Comparison of ENCODE assay signal across 8 mouse cellular contexts in the genomic region with DNA sequence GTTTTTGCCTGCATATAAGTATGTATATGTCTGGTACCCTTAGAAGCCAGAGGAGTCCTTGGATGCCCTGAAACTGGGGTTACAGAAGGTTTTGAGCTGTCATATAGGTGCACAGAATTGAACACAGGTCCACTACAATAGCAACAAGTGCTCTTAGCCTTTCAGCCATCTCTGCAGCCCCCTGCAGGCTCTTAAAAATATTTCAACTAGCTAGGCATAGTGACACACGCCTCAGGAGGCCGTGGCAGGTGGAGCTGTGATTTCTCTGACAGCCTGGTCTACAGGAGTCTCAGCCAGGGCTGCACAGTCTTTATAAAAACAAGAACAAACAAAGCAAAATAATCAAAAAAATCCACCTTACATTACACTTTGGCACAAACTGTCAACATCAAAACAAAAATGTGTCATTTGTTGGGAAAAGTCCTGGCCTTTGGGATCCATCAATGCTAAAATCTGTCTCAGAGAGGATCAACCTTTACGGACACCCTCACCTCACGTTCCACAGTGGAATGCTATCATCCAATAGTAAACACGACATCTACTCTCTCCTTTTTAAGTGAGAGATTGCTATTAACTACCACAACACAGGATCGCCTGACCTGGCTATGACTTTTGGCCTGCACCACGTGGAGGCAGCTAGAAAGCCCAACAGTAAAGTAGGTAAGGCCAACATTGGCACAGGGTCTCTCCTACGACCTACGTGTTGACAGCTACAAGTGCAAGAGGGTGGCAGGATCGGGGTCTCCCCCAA. TPM values are rescaled to one million over a fixed set of nuclear protein-coding genes. Genes with fewer than 3 reads are reported as not detected.
A peak's percentile ranks its signal among the peaks of the same experiment; 100 is the strongest.
DNase-seq lines count a peak whose midpoint lies in the region; ATAC-seq lines count a peak whose summit lies in the region.

No protein-coding gene starts in this region.

- H3K4me3 ChIP-seq in heart, embryonic 10.5 days, result peak overlapping the region; percentile 77
- H3K4me3 ChIP-seq in ES-E14 (ENCODE audit: insufficient read depth in 1 of 2, low read depth in 1 of 2, low read length in 2 of 2, poor library complexity in 1 of 2, severe bottlenecking in 1 of 2), result peak overlapping the region; percentile 76 to 88
- peak overlapping the region; percentile 71 for H3K4me3 ChIP-seq in forebrain, embryonic 14.5 days (ENCODE audit: low read depth, low read length)
- peak overlapping the region; percentile 85 for H3K4me3 ChIP-seq in kidney, embryonic 16.5 days (ENCODE audit: low read length)
- peak overlapping the region; percentile 88 for H3K4me3 ChIP-seq in midbrain, embryonic 12.5 days

- H3K27ac ChIP-seq in heart, embryonic 10.5 days, result peak overlapping the region; percentile 87
- H3K27ac ChIP-seq in ES-E14 (ENCODE audit: insufficient read depth, low read depth, low read length, poor library complexity, severe bottlenecking), result no peak overlapping the region
- no peak overlapping the region for H3K27ac ChIP-seq in forebrain, embryonic 14.5 days (ENCODE audit: low read depth, low read length)
- peak overlapping the region; percentile 35 for H3K27ac ChIP-seq in kidney, embryonic 16.5 days (ENCODE audit: low read length)
- H3K27ac ChIP-seq in midbrain, embryonic 12.5 days (replicated peaks), result no peak overlapping the region

- H3K27me3 ChIP-seq in heart, embryonic 10.5 days (ENCODE audit: insufficient read depth, poor library complexity, severe bottlenecking), result no peaks in the 10 kb centered on the region
- no peaks in the 10 kb centered on the region for H3K27me3 ChIP-seq in forebrain, embryonic 14.5 days (replicated peaks; ENCODE audit: control insufficient read depth, insufficient read depth, low read length)
- no peaks in the 10 kb centered on the region for H3K27me3 ChIP-seq in kidney, embryonic 16.5 days (ENCODE audit: insufficient read depth, low read length)
- H3K27me3 ChIP-seq in midbrain, embryonic 12.5 days, result no peaks in the 10 kb centered on the region

- intact Hi-C loops in gastrocnemius, postnatal 14 days (cut with DNase I; ENCODE audit: low total_unique reads), result loop anchor here (5.0 kb wide), 1 partner anchor 37 kb away; no protein-coding TSS in a partner anchor

- no peak for DNase-seq in heart, embryonic 10.5 days (ENCODE audit: low spot score)
- DNase-seq in heart, adult 8-10 months (ENCODE audit: low spot score), result no peak
- DNase-seq in ES-E14 (ENCODE audit: low read depth, low spot score), result no peak
- peak; percentile 41 for DNase-seq in forebrain, embryonic 14.5 days (ENCODE audit: low spot score)
- no peak for DNase-seq in frontal cortex, postnatal 25 days (ENCODE audit: low spot score in 2 of 2)
- DNase-seq in gastrocnemius, postnatal 14 days, result no peak

- peaks cover 34% of the 10 kb centered on the region for H3K36me3 ChIP-seq in heart, embryonic 10.5 days
- peaks cover 20% of the 10 kb centered on the region for H3K36me3 ChIP-seq in ES-E14 (ENCODE audit: control insufficient read depth, insufficient read depth, low read length, poor library complexity, severe bottlenecking)
- peaks cover 24% of the 10 kb centered on the region for H3K36me3 ChIP-seq in forebrain, embryonic 14.5 days (ENCODE audit: control insufficient read depth, insufficient read depth, low read length)
- peaks cover 22% of the 10 kb centered on the region for H3K36me3 ChIP-seq in kidney, embryonic 16.5 days (ENCODE audit: insufficient read depth, low read length)
- H3K36me3 ChIP-seq in midbrain, embryonic 12.5 days, result peaks cover 25% of the 10 kb centered on the region

- peak overlapping the region; percentile 98 for H3K4me2 ChIP-seq in forebrain, embryonic 14.5 days (ENCODE audit: low read length)
- H3K4me2 ChIP-seq in kidney, embryonic 16.5 days (replicated peaks; ENCODE audit: low read depth, low read length), result peak overlapping the region; percentile 87
- H3K4me2 ChIP-seq in midbrain, embryonic 12.5 days (replicated peaks), result peak overlapping the region; percentile 97

- H3K9ac ChIP-seq in ES-E14 (ENCODE audit: insufficient read depth, low read depth, low read length, poor library complexity, severe bottlenecking), result peak overlapping the region; percentile 93
- peak overlapping the region; percentile 74 for H3K9ac ChIP-seq in forebrain, embryonic 14.5 days (ENCODE audit: low read length)
- peak overlapping the region; percentile 81 for H3K9ac ChIP-seq in kidney, embryonic 16.5 days (replicated peaks; ENCODE audit: low read length)
- H3K9ac ChIP-seq in midbrain, embryonic 12.5 days (replicated peaks), result peak overlapping the region; percentile 78

- ATAC-seq in forebrain, embryonic 14.5 days, result peak; percentile 29; the same call in 1 of the 2 replicates
- peak; percentile 47 for ATAC-seq in kidney, embryonic 16.5 days (ENCODE audit: low FRiP score, low TSS enrichment)
- 0 out of 2 replicates have a peak, but pooled peaks have one; percentile 11 for ATAC-seq in midbrain, embryonic 12.5 days (ENCODE audit: low FRiP score, low read depth)

- WGBS in heart, embryonic 10.5 days, result 3% methylated on average over 10 of the region's 10 CpGs
- WGBS in forebrain, embryonic 14.5 days, result 3% methylated on average over 10 of the region's 10 CpGs
- WGBS in kidney, embryonic 16.5 days, result 2% methylated on average over 10 of the region's 10 CpGs
- WGBS in midbrain, embryonic 12.5 days, result 5% methylated on average over 10 of the region's 10 CpGs

- in situ Hi-C loops in ES-E14 (cut with MboI; ENCODE audit: low sequenced_read_pairs in 2 of 2, unreplicated experiment in 2 of 2), result no loop called here

- H3K9me3 ChIP-seq in heart, embryonic 10.5 days, result no peaks in the 10 kb centered on the region
- no peaks in the 10 kb centered on the region for H3K9me3 ChIP-seq in ES-E14 (ENCODE audit: control insufficient read depth, insufficient read depth, low read depth, low read length)
- no peaks in the 10 kb centered on the region for H3K9me3 ChIP-seq in forebrain, embryonic 14.5 days (replicated peaks; ENCODE audit: control insufficient read depth, low read length)
- H3K9me3 ChIP-seq in kidney, embryonic 16.5 days (ENCODE audit: low read length), result no peaks in the 10 kb centered on the region
- H3K9me3 ChIP-seq in midbrain, embryonic 12.5 days, result no peaks in the 10 kb centered on the region

- H3K4me1 ChIP-seq in heart, embryonic 10.5 days, result peaks cover 29% of the 10 kb centered on the region
- peaks cover 2 to 3% of the 10 kb centered on the region in 2 experiments; a peak in 3 of 4 replicates for H3K4me1 ChIP-seq in ES-E14 (ENCODE audit: control insufficient read depth in 2 of 2, insufficient read depth in 2 of 2, low read length in 2 of 2, poor library complexity in 1 of 2)
- peaks cover 16% of the 10 kb centered on the region for H3K4me1 ChIP-seq in forebrain, embryonic 14.5 days (ENCODE audit: control insufficient read depth, insufficient read depth, low read length)
- peaks cover 23% of the 10 kb centered on the region for H3K4me1 ChIP-seq in kidney, embryonic 16.5 days (ENCODE audit: insufficient read depth, low read length)
- H3K4me1 ChIP-seq in midbrain, embryonic 12.5 days, result peaks cover 19% of the 10 kb centered on the region

RNA-seq across cellular contexts. Expression of a gene that starts 0.9 kb away (rescaled TPM):
- polyA plus RNA-seq in heart, embryonic 10.5 days (2016; fragmentation: Nextera tagmentation; extraction: Ambion mirVana), result 133 and 147 TPM in 2 replicates
- total RNA-seq in heart, adult 8-10 months (2022), result 10 to 100 TPM; 34.9 to 45.7 (median 40.8) TPM
- total RNA-seq in ES-E14 (2012; rRNA removed), result 169 and 267 TPM in 2 replicates
- 62.0 and 70.0 TPM in 2 replicates for polyA plus RNA-seq in forebrain, embryonic 14.5 days (2014; fragmentation: Nextera tagmentation; extraction: Ambion mirVana)
- polyA plus RNA-seq in kidney, embryonic 16.5 days (2015; fragmentation: Nextera tagmentation; extraction: Ambion mirVana), result 138 and 142 TPM in 2 replicates
- 87.1 and 97.3 TPM in 2 replicates for polyA plus RNA-seq in midbrain, embryonic 12.5 days (2016; fragmentation: Nextera tagmentation; extraction: Ambion mirVana)
- 10 to 100 TPM; 23.9 to 26.1 TPM for total RNA-seq in gastrocnemius, postnatal 14 days (2021)

RNA-seq across cellular contexts. Expression of a gene that starts 14.5 kb away (rescaled TPM):
- 2.1 and 3.1 TPM in 2 replicates for polyA plus RNA-seq in heart, embryonic 10.5 days (2016; fragmentation: Nextera tagmentation; extraction: Ambion mirVana)
- total RNA-seq in heart, adult 8-10 months (2022), result 1 to 10 TPM; 5.6 to 9.8 (median 8.1) TPM
- total RNA-seq in ES-E14 (2012; rRNA removed), result 4.6 and 10.6 TPM in 2 replicates
- 21.8 and 24.6 TPM in 2 replicates for polyA plus RNA-seq in forebrain, embryonic 14.5 days (2014; fragmentation: Nextera tagmentation; extraction: Ambion mirVana)
- polyA plus RNA-seq in kidney, embryonic 16.5 days (2015; fragmentation: Nextera tagmentation; extraction: Ambion mirVana), result 7.4 and 11.3 TPM in 2 replicates
- 13.9 and 14.6 TPM in 2 replicates for polyA plus RNA-seq in midbrain, embryonic 12.5 days (2016; fragmentation: Nextera tagmentation; extraction: Ambion mirVana)
- 10 to 100 TPM in 1 of 2 experiments, 1 to 10 TPM in 1; 9.0 to 13.8 TPM for total RNA-seq in gastrocnemius, postnatal 14 days (2021)

RNA-seq across cellular contexts. Expression of a gene that starts 25.4 kb away (rescaled TPM):
- polyA plus RNA-seq in heart, embryonic 10.5 days (2016; fragmentation: Nextera tagmentation; extraction: Ambion mirVana), result 0.38 and 0.54 TPM in 2 replicates
- total RNA-seq in heart, adult 8-10 months (2022), result under 1 TPM in 3 of 4 experiments, not detected in 1; 0.11 to 0.81 (median 0.13) TPM
- total RNA-seq in ES-E14 (2012; rRNA removed), result 0.22 and 0.58 TPM in 2 replicates
- polyA plus RNA-seq in forebrain, embryonic 14.5 days (2014; fragmentation: Nextera tagmentation; extraction: Ambion mirVana), result 3.4 and 3.5 TPM in 2 replicates
- polyA plus RNA-seq in kidney, embryonic 16.5 days (2015; fragmentation: Nextera tagmentation; extraction: Ambion mirVana), result 0.45 and 0.53 TPM in 2 replicates
- polyA plus RNA-seq in midbrain, embryonic 12.5 days (2016; fragmentation: Nextera tagmentation; extraction: Ambion mirVana), result 4.2 and 4.7 TPM in 2 replicates
- under 1 TPM; 0.57 to 0.66 TPM for total RNA-seq in gastrocnemius, postnatal 14 days (2021)

RNA-seq across cellular contexts. Expression of a gene that starts 25.6 kb away (rescaled TPM):
- 2.1 and 4.7 TPM in 2 replicates for polyA plus RNA-seq in heart, embryonic 10.5 days (2016; fragmentation: Nextera tagmentation; extraction: Ambion mirVana)
- 1 to 10 TPM in 1 of 4 experiments, under 1 TPM in 3; 0.66 to 1.1 (median 0.81) TPM for total RNA-seq in heart, adult 8-10 months (2022)
- 0.09 and 0.11 TPM in 2 replicates for total RNA-seq in ES-E14 (2012; rRNA removed)
- polyA plus RNA-seq in forebrain, embryonic 14.5 days (2014; fragmentation: Nextera tagmentation; extraction: Ambion mirVana), result 0.12 and 0.25 TPM in 2 replicates
- polyA plus RNA-seq in kidney, embryonic 16.5 days (2015; fragmentation: Nextera tagmentation; extraction: Ambion mirVana), result 0.32 and 0.33 TPM in 2 replicates
- polyA plus RNA-seq in midbrain, embryonic 12.5 days (2016; fragmentation: Nextera tagmentation; extraction: Ambion mirVana), result 0.38 and 0.63 TPM in 2 replicates
- total RNA-seq in gastrocnemius, postnatal 14 days (2021), result 1 to 10 TPM; 1.3 to 1.4 TPM

RNA-seq across cellular contexts. Expression of a gene that starts 30.2 kb away (rescaled TPM):
- not detected in 2 replicates for polyA plus RNA-seq in heart, embryonic 10.5 days (2016; fragmentation: Nextera tagmentation; extraction: Ambion mirVana)
- not detected for total RNA-seq in heart, adult 8-10 months (2022)
- 0.49 and 0.74 TPM in 2 replicates for total RNA-seq in ES-E14 (2012; rRNA removed)
- polyA plus RNA-seq in forebrain, embryonic 14.5 days (2014; fragmentation: Nextera tagmentation; extraction: Ambion mirVana), result not detected in 2 replicates
- polyA plus RNA-seq in kidney, embryonic 16.5 days (2015; fragmentation: Nextera tagmentation; extraction: Ambion mirVana), result 0.32 and 0.41 TPM in 2 replicates
- polyA plus RNA-seq in midbrain, embryonic 12.5 days (2016; fragmentation: Nextera tagmentation; extraction: Ambion mirVana), result not detected in 2 replicates
- total RNA-seq in gastrocnemius, postnatal 14 days (2021), result not detected

Comparison
In these comparisons a context has a peak if more than half of its experiments do, and no peak if none do; other contexts are left out.
1. H3K27ac ChIP-seq: peak in heart, embryonic 10.5 days (single experiment) and kidney, embryonic 16.5 days (single experiment); none in ES-E14 (single experiment), forebrain, embryonic 14.5 days (single experiment) and midbrain, embryonic 12.5 days (single experiment).
2. Peak in every context shown above with its lines, with median percentiles within 50 percentile points of each other: H3K4me3 ChIP-seq, H3K9ac ChIP-seq, ATAC-seq and H3K4me2 ChIP-seq.